Mouse (Mus musculus) spleen, adult 2 months (tissue): ENCODE measurements around the gene Gm5901.

Source experiments
- CTCF ChIP-seq: fragments of 200-500 bp; IDR thresholded peaks from 2 replicates; pipeline ENCODE4 v1.5.1; 2011; ENCODE audit warnings: mild to moderate bottlenecking, inconsistent platforms; ENCODE audit not compliant: insufficient read depth, insufficient read length, insufficient replicate concordance; ENCODE audit errors: extremely low read depth
- POLR2A ChIP-seq: fragments of 200-500 bp; IDR thresholded peaks from 2 replicates; pipeline ENCODE4 v1.6.1; 2011; ENCODE audit warnings: low read depth, low read length, inconsistent platforms

- TF ChIP-seq CTCF (no peak), POLR2A (no peak)
Observed at GRCm38 (mm10) chr7:105399058-105399934, 24.5 kb downstream of the Gm5901 start.
